Mouse (Mus musculus) splenic B cell, adult 2 months (primary cell): ENCODE results near the gene ccdc198.
"Not testable (repeated sequence)": the region's sequence is repeated elsewhere in the genome, so short reads cannot be mapped to it uniquely, and the experiment has no call there.

Experiments
- DNase-seq: peaks from one replicate; pipeline ENCODE4 v3.0.0-alpha.2; 2011; ENCODE audit warnings: low read depth, low spot score
- H3K27me3 ChIP-seq: 2 replicates; pipeline ENCODE4 v1.6.1; 2012; ENCODE audit warnings: mild to moderate bottlenecking, low read length, moderate library complexity, mixed read lengths; ENCODE audit not compliant: control insufficient read depth, poor library complexity, insufficient read depth, severe bottlenecking
- H3K36me3 ChIP-seq: 2 replicates; pipeline ENCODE4 v1.6.1; 2012; ENCODE audit warnings: mild to moderate bottlenecking, low read length, moderate library complexity, mixed read lengths; ENCODE audit not compliant: control insufficient read depth, poor library complexity, insufficient read depth, severe bottlenecking

Gene ccdc198

GRCm38 (mm10) chr14:49245126-49245714 is at the start of gene ccdc198:
Gene ccdc198, minus strand, starts transcription at chr14:49245474.
- no peak for DNase-seq
- Histone ChIP-seq H3K36me3 (no peaks in the 10 kb centered on the region), H3K27me3 (no peaks in the 10 kb centered on the region)

DNA sequence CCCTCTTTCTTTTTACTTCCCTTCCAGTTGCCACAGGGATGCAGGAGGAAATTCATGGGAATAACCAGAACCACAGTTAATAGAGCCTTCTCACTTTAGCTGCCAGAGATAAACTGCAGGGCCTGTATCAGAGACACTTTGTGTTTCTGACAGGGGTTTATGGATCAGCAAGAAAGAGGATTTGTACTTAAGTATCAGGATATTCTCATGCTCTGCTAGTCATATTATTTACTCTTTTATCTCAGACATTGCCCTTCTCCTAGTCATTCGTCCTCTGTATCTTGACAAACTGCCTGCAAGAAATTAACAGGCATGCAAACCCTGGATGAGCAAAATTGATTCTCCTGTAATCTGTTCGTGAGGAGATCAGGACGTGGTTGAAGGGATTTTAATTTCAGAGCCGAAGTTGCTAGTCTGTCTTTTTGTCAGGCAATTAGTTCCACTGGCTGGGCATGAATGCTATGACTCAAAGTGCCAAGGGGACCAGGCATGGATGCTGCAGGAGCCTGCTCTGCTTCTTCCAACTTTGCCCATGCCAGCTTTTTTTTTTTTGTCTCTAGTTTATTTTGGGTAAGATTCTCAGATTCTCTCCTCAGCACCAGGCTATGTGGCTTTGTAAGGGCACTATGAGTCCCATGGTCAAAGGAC is 48.7 kb upstream of the ccdc198 start:
- no peak for DNase-seq
- Histone ChIP-seq H3K36me3 (no peaks in the 10 kb centered on the region), H3K27me3 (no peaks in the 10 kb centered on the region)

GRCm38 (mm10) chr14:49290029-49290745 is 44.9 kb upstream of the ccdc198 start:
- H3K27me3 ChIP-seq, result no peaks in the 10 kb centered on the region
- H3K36me3 ChIP-seq, result no peaks in the 10 kb centered on the region
- DNase-seq, result no peak

- Histone ChIP-seq H3K36me3 (no peaks in the 10 kb centered on the region), H3K27me3 (no peaks in the 10 kb centered on the region)
- DNase-seq, result no peak
These were observed 38.7 kb upstream of the ccdc198 start for GRCm38 (mm10) chr14:49283784-49284655.

- Histone ChIP-seq H3K36me3 (no peaks in the 10 kb centered on the region), H3K27me3 (no peaks in the 10 kb centered on the region)
- DNase-seq, result no peak
These were observed 33.6 kb upstream of the ccdc198 start for GRCm38 (mm10) chr14:49278880-49279279.

DNA sequence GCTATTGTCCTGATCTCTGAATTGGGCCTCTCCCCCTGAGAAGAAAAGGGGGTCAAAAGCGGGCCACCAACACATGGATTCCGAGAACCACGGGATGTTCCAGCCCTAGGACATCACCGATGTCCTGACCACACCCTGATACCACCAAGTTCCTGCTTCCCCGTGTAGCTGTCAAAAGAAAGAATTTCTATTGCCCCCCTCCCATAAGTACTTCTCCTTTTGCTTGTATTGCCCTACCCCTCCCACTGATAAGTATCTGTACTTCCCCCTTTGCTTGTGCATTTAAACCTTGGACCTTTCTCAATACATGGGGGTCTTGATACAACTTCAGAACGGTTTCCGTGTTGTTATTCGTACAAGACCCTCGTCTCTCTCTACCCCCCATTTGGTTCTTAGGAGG is 33.2 kb upstream of the ccdc198 start:
- not testable (repeated sequence) for DNase-seq, H3K36me3 ChIP-seq, H3K27me3 ChIP-seq

DNA sequence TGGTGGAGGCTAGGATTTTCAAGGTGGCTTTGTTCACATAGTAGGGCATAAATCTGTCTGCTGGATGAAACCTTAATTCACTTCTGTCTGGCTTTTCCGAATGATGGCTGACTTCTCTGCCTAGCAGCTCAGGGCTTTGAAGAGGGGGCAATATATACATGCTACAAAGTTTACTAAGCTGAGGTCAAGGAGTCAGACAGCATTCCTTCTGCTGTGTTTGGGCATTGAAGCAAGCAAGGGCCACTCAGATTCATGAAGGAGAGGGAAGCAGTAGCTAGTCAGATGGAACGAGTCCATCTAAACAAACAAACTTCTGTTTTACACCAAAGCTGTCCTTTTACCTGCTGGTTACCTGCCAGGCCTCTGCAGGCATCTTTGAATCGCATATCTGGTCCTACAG is 32.4 kb upstream of the ccdc198 start:
- no peaks in the 10 kb centered on the region for H3K27me3 ChIP-seq
- H3K36me3 ChIP-seq, result no peaks in the 10 kb centered on the region
- no peak for DNase-seq

- Histone ChIP-seq H3K36me3 (no peaks in the 10 kb centered on the region), H3K27me3 (no peaks in the 10 kb centered on the region)
- no peak for DNase-seq
These were observed 30.1 kb upstream of the ccdc198 start for GRCm38 (mm10) chr14:49275376-49275775.

- H3K36me3 ChIP-seq, result no peaks in the 10 kb centered on the region
- no peaks in the 10 kb centered on the region for H3K27me3 ChIP-seq
- DNase-seq, result no peak
These were observed 20.2 kb upstream of the ccdc198 start for GRCm38 (mm10) chr14:49265286-49266002.

DNA sequence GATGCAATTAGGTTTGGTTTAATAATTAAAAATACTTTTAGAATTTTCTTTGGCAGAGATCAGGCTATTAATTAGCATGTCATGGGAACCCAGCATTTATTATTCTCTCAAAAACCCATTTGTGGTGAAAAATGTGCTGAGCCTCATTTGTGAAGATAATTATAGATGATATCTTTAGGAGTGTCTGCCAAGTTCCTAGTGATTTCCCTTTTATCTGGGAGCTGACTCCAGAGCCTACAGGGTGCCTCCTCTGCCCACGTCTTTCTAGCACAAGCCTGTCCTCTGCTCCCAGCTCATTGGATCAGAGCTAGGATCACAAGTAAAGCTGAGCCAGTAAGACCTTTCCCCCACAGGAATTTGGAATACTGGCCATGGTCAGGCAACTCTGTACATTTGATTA is 3.8 kb downstream of the ccdc198 start:
- H3K27me3 ChIP-seq, result no peaks in the 10 kb centered on the region
- no peaks in the 10 kb centered on the region for H3K36me3 ChIP-seq
- no peak for DNase-seq

DNA sequence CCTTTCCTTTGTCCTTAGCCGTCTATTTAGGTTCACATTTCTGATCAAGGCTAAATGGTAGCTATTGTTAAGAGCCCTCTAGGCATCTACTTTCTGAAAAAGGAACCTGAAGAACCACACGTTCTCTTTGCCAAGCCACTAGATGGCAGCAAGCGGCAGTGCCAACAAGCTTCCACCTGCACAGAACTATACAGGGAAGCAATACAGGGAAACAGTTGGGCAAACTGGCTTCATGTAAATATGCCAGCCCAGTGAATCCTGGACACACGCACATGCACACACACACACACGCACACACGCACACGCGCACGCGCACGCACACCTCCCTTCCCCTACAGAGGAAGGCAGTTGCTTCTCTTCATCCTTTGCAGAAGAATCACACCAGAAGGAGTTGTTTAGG is 7.1 kb downstream of the ccdc198 start:
- no peaks in the 10 kb centered on the region for H3K36me3 ChIP-seq
- no peaks in the 10 kb centered on the region for H3K27me3 ChIP-seq
- DNase-seq, result peak; percentile 45

DNA sequence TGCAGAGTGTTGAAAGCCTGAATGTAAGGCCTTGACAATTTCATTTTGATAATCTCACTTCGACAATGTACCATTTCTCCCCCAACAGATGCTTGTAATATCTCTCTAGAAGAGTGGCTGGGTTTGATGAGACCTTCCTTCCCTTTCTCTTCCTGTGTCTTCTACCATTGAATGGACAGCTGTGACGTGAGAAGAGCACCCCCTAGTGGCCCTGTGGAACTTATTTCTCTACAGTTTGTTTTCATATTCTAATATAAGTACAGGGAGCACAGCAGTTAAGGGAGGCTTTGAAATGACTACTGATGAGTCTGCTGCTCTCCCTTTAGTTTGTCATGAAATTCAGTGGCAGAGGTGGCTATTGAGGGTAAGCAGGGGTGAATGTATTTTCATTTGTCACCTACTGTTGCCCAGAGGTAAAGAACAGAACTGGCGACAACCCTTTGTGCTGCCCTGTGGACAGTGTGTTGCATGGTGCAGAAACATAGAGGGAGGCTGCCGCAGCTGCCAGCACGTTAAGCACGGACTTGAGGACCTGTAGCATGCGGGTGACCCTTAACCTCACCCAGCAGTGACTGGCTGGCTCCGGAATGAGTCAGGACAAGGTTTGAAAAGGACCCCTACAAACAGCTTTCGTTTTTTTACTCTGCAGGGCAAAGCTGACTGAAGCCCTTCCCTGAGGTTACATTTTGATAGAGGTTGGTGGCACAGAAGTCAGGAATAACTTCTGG is 10.3 kb downstream of the ccdc198 start:
- DNase-seq, result peak; percentile 89
- H3K27me3 ChIP-seq, result no peaks in the 10 kb centered on the region
- no peaks in the 10 kb centered on the region for H3K36me3 ChIP-seq

DNA sequence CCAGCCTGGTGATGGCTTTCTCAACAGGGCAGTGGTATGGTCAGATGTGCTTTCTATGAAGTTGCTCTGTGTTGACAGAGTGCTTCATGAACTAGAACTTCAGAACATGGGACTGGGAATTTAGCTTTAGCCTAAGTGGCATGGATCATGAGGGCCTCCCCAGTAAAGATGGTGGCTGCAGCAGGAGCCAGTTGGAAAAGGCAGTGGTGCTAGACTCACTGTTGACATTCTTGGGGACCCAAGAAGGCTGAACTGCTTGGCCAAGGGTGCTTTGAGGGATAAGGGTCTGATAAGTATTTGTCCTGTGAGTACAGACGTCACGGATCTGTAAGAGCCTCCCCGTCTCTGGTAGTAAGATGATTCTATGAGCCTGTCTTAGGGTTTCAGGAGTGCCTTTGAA is 13.4 kb downstream of the ccdc198 start:
- no peaks in the 10 kb centered on the region for H3K27me3 ChIP-seq
- H3K36me3 ChIP-seq, result no peaks in the 10 kb centered on the region
- no peak for DNase-seq

GRCm38 (mm10) chr14:49226986-49227385 is 18.3 kb downstream of the ccdc198 start:
- Histone ChIP-seq H3K27me3 (no peaks in the 10 kb centered on the region), H3K36me3 (no peaks in the 10 kb centered on the region)
- DNase-seq, result no peak
